Mouse (Mus musculus) heart, embryonic 11.5 days (tissue): ENCODE measurements around the gene Tnfrsf9. TPM values are rescaled to one million over a fixed set of nuclear protein-coding genes. Genes with fewer than 3 reads are reported as not detected.

Experiments
- ATAC-seq: fragments of 200-750 bp; cut with Nextera tagmentation; replicated peaks from 2 replicates; pipeline ENCODE4 v1.8.0; 2017; ENCODE audit warnings: moderate library complexity; ENCODE audit not compliant: insufficient number of reproducible peaks, low FRiP score, low TSS enrichment
- H3K27ac ChIP-seq: fragments of 300-500 bp; sonication (generic); 2 replicates; pipeline ENCODE4 v1.5.1; 2014; ENCODE audit warnings: mild to moderate bottlenecking, low read depth, low read length
- H3K27me3 ChIP-seq: fragments of 300-500 bp; sonication (generic); 2 replicates; pipeline ENCODE4 v1.6.1; 2014; ENCODE audit warnings: mild to moderate bottlenecking, low read length, mixed read lengths; ENCODE audit not compliant: control insufficient read depth, insufficient read depth
- H3K36me3 ChIP-seq: fragments of 300-500 bp; sonication (generic); 2 replicates; pipeline ENCODE4 v1.6.1; 2014; ENCODE audit warnings: mild to moderate bottlenecking, low read length, moderate library complexity, mixed read lengths; ENCODE audit not compliant: control insufficient read depth, insufficient read depth
- H3K4me1 ChIP-seq: fragments of 300-500 bp; sonication (generic); 2 replicates; pipeline ENCODE4 v1.6.1; 2014; ENCODE audit warnings: low read length; ENCODE audit not compliant: control insufficient read depth, insufficient read depth
- H3K4me2 ChIP-seq: fragments of 300-500 bp; sonication (generic); 2 replicates; pipeline ENCODE4 v1.6.1; 2014; ENCODE audit warnings: mild to moderate bottlenecking, moderate library complexity
- H3K4me3 ChIP-seq: fragments of 300-500 bp; sonication (generic); 2 replicates; pipeline ENCODE4 v1.5.1; 2014; ENCODE audit warnings: low read depth, low read length
- H3K9ac ChIP-seq: fragments of 300-500 bp; sonication (generic); 2 replicates; pipeline ENCODE4 v1.6.1; 2014; ENCODE audit warnings: mild to moderate bottlenecking, low read depth, low read length, moderate library complexity
- H3K9me3 ChIP-seq: fragments of 300-500 bp; sonication (generic); replicated peaks from 2 replicates; pipeline ENCODE4 v1.6.1; 2016; ENCODE audit warnings: low read length; ENCODE audit not compliant: control insufficient read depth
- WGBS: fragments of 180-500 bp; shearing (Covaris S2); extraction: QIAGEN DNeasy Blood & Tissue Kit; methylation state at CpG from one replicate; pipeline ENCODE4 v1.1.7; 2014; ENCODE audit not compliant: insufficient replicate concordance; 5-methylcytosine and 5-hydroxymethylcytosine counted together
- polyA plus RNA-seq: library from polyadenylated mRNA; unstranded; fragments of >200 nt; fragmentation: Nextera tagmentation; extraction: Ambion mirVana; gene quantifications from 2 replicates; pipeline ENCODE4 v1.2.1, GENCODE M21; 2014

Tnfrsf9 gene
- polyA plus RNA-seq, 1 experiment from 2014 or later: 0.29 TPM

DNA sequence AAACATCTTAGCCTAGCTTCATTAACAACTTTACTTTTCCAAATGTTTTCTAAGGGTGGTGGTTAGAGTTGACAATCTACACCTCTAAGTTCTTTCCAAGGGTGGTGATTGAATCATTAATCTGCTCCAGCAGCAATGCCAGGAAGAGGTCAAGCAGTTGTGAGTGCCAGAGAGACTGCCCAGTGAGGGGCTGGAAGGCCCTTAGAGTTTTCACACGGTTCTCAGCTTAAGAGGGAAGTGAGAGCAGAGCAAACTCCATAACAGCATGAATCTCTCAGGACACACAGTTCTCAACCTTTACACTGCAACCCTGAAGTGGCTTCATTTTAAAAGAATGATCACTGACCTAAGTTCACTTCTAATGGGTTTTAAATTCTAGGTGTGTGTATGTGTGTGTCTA, 60.8 kb downstream of the Tnfrsf9 start:
- no peak for ATAC-seq
- no peak overlapping the region for H3K4me3 ChIP-seq
- H3K4me1 ChIP-seq: no peaks in the 10 kb centered on the region
- H3K9me3 ChIP-seq: no peaks in the 10 kb centered on the region
- 26% methylated on average over 1 of the region's 1 CpGs for WGBS
- H3K27ac ChIP-seq: no peak overlapping the region
- H3K4me2 ChIP-seq: no peak overlapping the region
- H3K27me3 ChIP-seq: no peaks in the 10 kb centered on the region
- no peaks in the 10 kb centered on the region for H3K36me3 ChIP-seq
- H3K9ac ChIP-seq: no peak overlapping the region

DNA sequence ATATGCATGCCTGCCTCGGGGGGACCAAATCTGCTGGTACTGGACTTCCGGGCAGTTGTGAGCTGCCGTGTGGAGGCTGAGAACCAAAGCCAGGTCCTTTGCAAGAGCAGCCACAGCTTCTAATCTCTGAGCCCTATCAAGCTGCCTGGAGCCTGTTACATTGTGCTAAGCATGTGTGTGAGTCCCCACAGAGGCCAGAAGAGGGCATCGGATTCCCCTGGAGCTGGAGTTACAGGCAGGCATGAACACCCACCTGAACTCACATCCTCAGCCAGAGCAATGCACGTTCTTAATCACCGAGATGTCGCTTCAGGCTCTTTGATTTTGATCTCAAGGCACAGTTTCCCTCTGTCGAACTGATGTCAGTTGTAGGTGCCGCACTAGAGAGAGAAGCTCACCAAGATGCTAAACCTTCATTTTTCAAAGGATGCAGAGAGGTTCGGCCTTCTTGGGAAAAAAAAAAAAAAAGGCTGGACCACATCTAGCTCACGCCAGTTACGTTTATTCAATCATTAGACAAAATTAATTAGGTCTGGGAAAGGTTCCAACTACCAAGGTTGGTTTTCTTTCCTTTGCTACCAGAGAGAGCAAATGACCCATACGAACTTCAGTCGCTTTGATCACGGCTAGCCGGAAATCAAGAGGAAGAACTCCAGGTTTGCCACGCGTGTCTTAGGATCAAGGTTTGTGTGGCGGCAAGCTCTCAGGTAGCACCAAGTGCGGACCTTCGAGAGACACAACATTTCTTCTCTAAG, 64.0 kb downstream of the Tnfrsf9 start:
- H3K9ac ChIP-seq: no peak overlapping the region
- WGBS: 87% methylated on average over 21 of the region's 21 CpGs
- H3K4me1 ChIP-seq: no peaks in the 10 kb centered on the region
- no peak for ATAC-seq
- H3K4me3 ChIP-seq: no peak overlapping the region
- H3K4me2 ChIP-seq: no peak overlapping the region
- no peaks in the 10 kb centered on the region for H3K27me3 ChIP-seq
- no peaks in the 10 kb centered on the region for H3K9me3 ChIP-seq
- H3K36me3 ChIP-seq: no peaks in the 10 kb centered on the region
- H3K27ac ChIP-seq: no peak overlapping the region

DNA sequence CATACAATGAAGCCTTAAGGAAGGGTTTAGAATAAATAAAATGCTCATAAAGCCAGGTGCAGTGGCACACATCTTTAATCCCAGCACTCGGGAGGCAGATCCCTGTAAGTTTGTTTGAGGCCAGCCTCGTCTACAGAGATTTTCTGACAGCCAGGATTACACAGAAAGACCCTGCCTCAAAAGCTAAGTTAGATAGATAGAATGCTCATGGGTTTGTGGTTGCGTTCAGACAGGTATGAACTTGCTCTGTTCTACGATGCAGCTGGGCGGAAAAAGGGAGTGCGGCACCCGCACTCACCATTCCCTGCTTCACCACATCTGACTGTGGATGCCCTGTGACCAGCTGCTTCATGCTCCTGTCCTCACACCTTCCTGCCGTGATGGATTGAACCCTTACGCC, 65.1 kb downstream of the Tnfrsf9 start:
- no peaks in the 10 kb centered on the region for H3K36me3 ChIP-seq
- H3K4me3 ChIP-seq: no peak overlapping the region
- H3K27me3 ChIP-seq: no peaks in the 10 kb centered on the region
- H3K27ac ChIP-seq: no peak overlapping the region
- no peaks in the 10 kb centered on the region for H3K9me3 ChIP-seq
- no peak overlapping the region for H3K9ac ChIP-seq
- H3K4me2 ChIP-seq: no peak overlapping the region
- ATAC-seq: no peak
- WGBS: 73% methylated on average over 9 of the region's 9 CpGs
- no peaks in the 10 kb centered on the region for H3K4me1 ChIP-seq

DNA sequence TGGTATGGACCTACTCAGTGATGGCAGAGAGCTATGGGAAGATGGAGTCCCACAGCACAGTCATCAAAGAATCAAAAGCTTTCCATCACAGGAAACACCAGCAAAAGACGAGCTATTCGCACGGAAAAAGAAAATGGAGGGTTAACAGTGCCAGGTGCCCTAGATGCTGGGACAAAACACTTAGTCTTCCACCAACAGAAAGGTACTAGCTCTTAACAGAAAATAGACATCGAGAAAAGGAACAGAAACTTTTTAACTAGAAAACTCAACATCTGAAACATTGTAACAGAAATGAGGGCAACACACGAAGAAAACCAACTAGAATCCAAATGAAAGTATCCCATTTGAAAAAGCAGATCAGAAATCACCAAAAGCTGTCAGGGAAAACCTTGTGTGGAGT, 65.8 kb downstream of the Tnfrsf9 start:
- Histone ChIP-seq H3K4me2 (no peak overlapping the region), H3K4me3 (no peak overlapping the region), H3K27ac (no peak overlapping the region), H3K27me3 (no peaks in the 10 kb centered on the region), H3K4me1 (no peaks in the 10 kb centered on the region), H3K9me3 (no peaks in the 10 kb centered on the region), H3K9ac (no peak overlapping the region), H3K36me3 (no peaks in the 10 kb centered on the region)
- 78% methylated on average over 5 of the region's 5 CpGs for WGBS
- no peak for ATAC-seq

DNA sequence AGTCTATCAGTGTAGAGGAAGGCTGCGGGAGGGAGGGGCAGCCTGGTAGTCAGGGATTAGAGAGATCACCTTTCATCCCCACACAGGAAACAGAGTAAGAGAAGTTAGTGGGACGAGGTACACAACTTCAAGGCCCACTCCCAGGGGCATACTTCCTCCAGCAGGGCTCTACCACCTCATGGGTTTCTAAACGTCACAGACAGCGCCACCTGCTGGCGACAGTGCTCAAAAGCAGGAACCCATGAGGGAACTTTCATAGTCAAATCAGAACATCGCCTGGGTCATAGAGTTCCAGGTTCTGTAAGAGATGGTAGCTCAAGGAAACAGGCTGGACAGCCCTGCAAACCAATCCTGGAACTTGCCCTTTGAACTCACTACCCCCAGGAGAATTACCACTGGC, 75.8 kb downstream of the Tnfrsf9 start:
- no peaks in the 10 kb centered on the region for H3K27me3 ChIP-seq
- no peak overlapping the region for H3K9ac ChIP-seq
- WGBS: 43% methylated on average over 6 of the region's 6 CpGs
- H3K4me1 ChIP-seq: no peaks in the 10 kb centered on the region
- no peak overlapping the region for H3K4me2 ChIP-seq
- no peak overlapping the region for H3K27ac ChIP-seq
- H3K9me3 ChIP-seq: no peaks in the 10 kb centered on the region
- no peak for ATAC-seq
- no peak overlapping the region for H3K4me3 ChIP-seq
- H3K36me3 ChIP-seq: no peaks in the 10 kb centered on the region

Other genes starting within 250 kb of the Tnfrsf9 start
- gene Errfi1, start 60.6 kb upstream of the Tnfrsf9 start, polyA plus RNA-seq: 17.0 and 20.7 TPM in 2 replicates
- 360 and 371 TPM in 2 replicates for gene Park7, start 125 bp upstream of the Tnfrsf9 start, polyA plus RNA-seq
- not detected in 2 replicates for gene Uts2, start 82.5 kb downstream of the Tnfrsf9 start, polyA plus RNA-seq
- 6.6 and 6.7 TPM in 2 replicates for gene Per3, start 130.1 kb downstream of the Tnfrsf9 start, polyA plus RNA-seq
- gene Vamp3, start 143.4 kb downstream of the Tnfrsf9 start, polyA plus RNA-seq: 88.5 and 102 TPM in 2 replicates
- 0.21 TPM in 1 of 2 replicates, not detected in the other for gene Gm13090, start 175.0 kb downstream of the Tnfrsf9 start, polyA plus RNA-seq